Mouse (Mus musculus) small intestine, adult 2 months (tissue): ENCODE data around the gene Surf1.

Experiments
- CTCF ChIP-seq: fragments of 200-500 bp; IDR thresholded peaks from 2 replicates; pipeline ENCODE4 v1.5.1; 2012; ENCODE audit warnings: low read depth, mild to moderate bottlenecking, control low read depth, inconsistent platforms, low read length, moderate library complexity, mixed read lengths; ENCODE audit not compliant: insufficient replicate concordance, insufficient read length; ENCODE audit errors: extremely low read depth
- POLR2A ChIP-seq: fragments of 200-500 bp; IDR thresholded peaks from 2 replicates; pipeline ENCODE4 v1.6.1; 2012; ENCODE audit warnings: low read depth, mild to moderate bottlenecking, control low read depth, inconsistent platforms, low read length, moderate library complexity

GRCm38 (mm10) chr2:26933304-26934055 lies 17.1 kb upstream of the Surf1 start, which contains the start of the genes Surf4 and Stkld1:
- TF ChIP-seq CTCF (no peak), POLR2A (peak; percentile 95)
